Mouse (Mus musculus): Measurements from ENCODE around the gene Dnajc19. TPM values are rescaled to one million over a fixed set of nuclear protein-coding genes. Genes with fewer than 3 reads are reported as not detected.

The Dnajc19 gene
- polyA plus RNA-seq (2012; rRNA removed; ENCODE audit: low replicate concordance) = 41.6 and 79.5 TPM in 2 replicates

DNA sequence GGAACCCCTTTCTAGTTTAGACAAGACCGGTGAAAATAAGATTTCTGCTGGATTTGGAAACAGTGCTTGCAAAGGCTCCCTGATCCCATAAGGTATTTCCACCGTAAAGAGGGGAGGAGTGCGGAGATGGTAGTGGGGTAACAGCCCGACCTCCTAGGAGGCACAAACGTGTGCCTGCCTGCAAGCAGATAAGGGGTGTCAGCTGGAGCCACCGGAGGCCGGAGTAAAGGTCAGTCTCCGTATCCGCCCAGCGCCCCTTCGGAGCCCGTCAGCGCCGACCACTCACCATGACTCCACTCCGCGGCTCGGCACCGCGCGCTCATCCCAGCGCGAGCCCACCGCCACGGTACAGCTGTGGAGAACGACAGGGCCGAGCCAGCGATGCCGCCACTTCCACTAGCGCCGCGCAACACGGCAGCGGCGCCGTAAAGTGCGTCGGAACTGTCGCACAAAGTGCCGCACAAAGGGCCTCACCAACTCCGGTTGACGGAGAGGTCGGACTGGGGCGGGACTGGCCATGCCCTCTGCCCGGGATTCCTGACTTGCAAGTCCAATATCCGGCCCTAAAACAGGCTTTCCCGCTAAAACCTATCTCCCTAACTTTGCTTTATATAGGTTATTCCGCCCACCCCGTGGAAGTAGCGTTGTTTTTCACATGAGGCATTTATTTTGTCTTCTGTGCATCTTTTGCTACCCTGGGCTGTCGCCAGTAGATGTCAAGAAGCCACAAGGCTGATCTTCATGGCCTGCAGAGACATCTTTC, at the start of gene Dnajc19:
Gene Dnajc19 (minus strand): TSS at position 422 of the 763 bp plus-strand sequence.

DNA sequence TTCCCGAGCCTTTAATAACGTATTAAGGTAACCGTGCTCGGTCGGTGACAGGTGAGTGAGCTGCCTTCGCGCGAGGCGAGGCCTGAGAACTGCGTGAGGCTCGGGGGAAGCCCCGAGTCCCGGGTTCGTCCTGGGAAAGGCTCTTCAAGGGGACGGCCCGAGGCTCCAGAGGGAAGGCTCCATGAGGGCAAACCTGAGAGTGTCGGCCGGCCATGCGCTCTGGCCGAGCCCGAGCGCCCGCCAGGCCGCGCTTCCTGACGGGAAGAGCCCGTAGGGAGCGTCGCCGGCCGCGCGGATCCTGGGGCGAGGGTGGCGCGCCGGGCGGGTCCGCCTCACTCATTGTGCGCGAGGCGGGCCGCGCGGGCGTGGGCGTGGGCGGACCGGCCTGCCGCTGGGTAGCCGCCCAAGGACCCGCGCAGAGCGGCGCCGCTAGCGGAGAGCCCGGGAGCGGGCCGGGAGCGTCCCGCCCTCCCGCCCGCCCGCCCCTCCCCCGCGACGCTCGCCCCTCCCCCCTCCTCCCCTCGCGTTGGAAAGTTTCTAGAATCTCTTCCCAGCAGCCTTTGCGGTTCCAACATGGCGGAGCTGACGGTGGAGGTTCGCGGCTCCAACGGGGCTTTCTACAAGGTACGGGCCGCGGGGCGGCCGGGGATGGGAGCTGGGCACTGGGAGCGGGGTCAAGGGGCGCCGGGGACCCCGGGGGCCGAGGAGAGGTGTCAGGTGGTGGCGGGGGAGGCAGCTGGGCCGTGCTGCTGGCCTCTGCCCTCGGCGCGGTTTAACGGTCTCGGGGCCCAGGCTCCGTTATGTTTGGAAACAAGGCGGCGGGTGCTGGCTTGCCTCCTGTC, 61.4 kb downstream of the Dnajc19 start, which contains the start of gene Fxr1:
Gene Fxr1 (plus strand): TSS at position 404 of the 842 bp plus-strand sequence.

Other genes with a start within 250 kb of the Dnajc19 start
- 0.53 and 0.69 TPM in 2 replicates for gene Ccdc39, start 237.0 kb downstream of the Dnajc19 start, polyA plus RNA-seq (2012; rRNA removed; ENCODE audit: low replicate concordance)
- gene Fxr1, start 61.4 kb downstream of the Dnajc19 start, polyA plus RNA-seq (2012; rRNA removed; ENCODE audit: low replicate concordance) = 5.1 and 22.3 TPM in 2 replicates

Measured in mammary gland, adult 2 months (tissue).